8 mouse cellular contexts compared by ENCODE assay signal in genomic region chr14:21983950-21984730, GRCm38 (mm10). TPM values are rescaled to one million over a fixed set of nuclear protein-coding genes. Genes with fewer than 3 reads are reported as not detected.
DNase-seq lines count a peak whose midpoint lies in the region; ATAC-seq and TF ChIP-seq lines count a peak whose summit lies in the region.

No protein-coding gene starts in this region.

- H3K9me3 ChIP-seq in kidney, embryonic 16.5 days (ENCODE audit: low read length), result no peaks in the 10 kb centered on the region
- no peaks in the 10 kb centered on the region for H3K9me3 ChIP-seq in intestine, postnatal 0 days (ENCODE audit: control insufficient read depth)
- no peaks in the 10 kb centered on the region for H3K9me3 ChIP-seq in neural tube, embryonic 14.5 days (ENCODE audit: control insufficient read depth, low read length)

- no peak for DNase-seq in kidney, postnatal 14 days
- no peak for DNase-seq in ovary, postnatal 14 days (ENCODE audit: low spot score)
- no peak for DNase-seq in yolk sac, embryonic 10.5 days (ENCODE audit: low spot score)
- no peak for DNase-seq in cerebellum, postnatal 36 days

- peak overlapping the region; percentile 89 for H3K4me2 ChIP-seq in kidney, embryonic 16.5 days (replicated peaks; ENCODE audit: low read depth, low read length)
- H3K4me2 ChIP-seq in intestine, postnatal 0 days (replicated peaks; ENCODE audit: low read depth), result peak overlapping the region; percentile 95
- peak overlapping the region; percentile 82 for H3K4me2 ChIP-seq in neural tube, embryonic 14.5 days (ENCODE audit: low read depth, low read length)

- H3K27ac ChIP-seq in kidney, embryonic 16.5 days (ENCODE audit: low read length), result peak overlapping the region; percentile 98
- H3K27ac ChIP-seq in embryonic fibroblast, embryonic 13.5 days (ENCODE audit: insufficient read depth, low read length), result peak overlapping the region; percentile 83
- H3K27ac ChIP-seq in intestine, postnatal 0 days (ENCODE audit: low read depth, low read length), result peak overlapping the region; percentile 71; the same call in 1 of the 2 replicates
- peak overlapping the region; percentile 97 for H3K27ac ChIP-seq in neural tube, embryonic 14.5 days (ENCODE audit: low read depth, low read length)

- peaks cover 11% of the 10 kb centered on the region; the same call in 1 of the 2 replicates for H3K4me1 ChIP-seq in kidney, embryonic 16.5 days (ENCODE audit: insufficient read depth, low read length)
- H3K4me1 ChIP-seq in embryonic fibroblast, embryonic 13.5 days (ENCODE audit: control insufficient read depth, insufficient read depth, low read length), result peaks cover 2% of the 10 kb centered on the region; the same call in 1 of the 2 replicates
- no peaks in the 10 kb centered on the region for H3K4me1 ChIP-seq in intestine, postnatal 0 days (replicated peaks; ENCODE audit: control insufficient read depth, insufficient read depth, low read length)
- H3K4me1 ChIP-seq in neural tube, embryonic 14.5 days (ENCODE audit: control insufficient read depth, insufficient read depth, low read length), result peaks cover 14% of the 10 kb centered on the region

- peaks cover 17% of the 10 kb centered on the region for H3K36me3 ChIP-seq in kidney, embryonic 16.5 days (ENCODE audit: insufficient read depth, low read length)
- peaks cover 11% of the 10 kb centered on the region; the same call in 1 of the 2 replicates for H3K36me3 ChIP-seq in intestine, postnatal 0 days (ENCODE audit: control insufficient read depth, insufficient read depth)
- no peaks in the 10 kb centered on the region for H3K36me3 ChIP-seq in neural tube, embryonic 14.5 days (ENCODE audit: control insufficient read depth, insufficient read depth, low read length)

- no peaks in the 10 kb centered on the region for H3K27me3 ChIP-seq in kidney, embryonic 16.5 days (ENCODE audit: insufficient read depth, low read length)
- H3K27me3 ChIP-seq in intestine, postnatal 0 days (replicated peaks; ENCODE audit: control insufficient read depth, insufficient read depth, low read length), result no peaks in the 10 kb centered on the region
- no peaks in the 10 kb centered on the region for H3K27me3 ChIP-seq in neural tube, embryonic 14.5 days (ENCODE audit: control insufficient read depth, insufficient read depth, low read length)

- TF ChIP-seq CTCF in embryonic fibroblast, embryonic 13.5 days (IDR thresholded peaks at IDR 0.05; ENCODE audit: borderline replicate concordance, insufficient read depth, low read length), result no peak
- no peak for TF ChIP-seq CTCF in intestine, postnatal 0 days (IDR thresholded peaks at IDR 0.05; ENCODE audit: low read depth)

- 5% methylated on average over 18 of the region's 18 CpGs for WGBS in kidney, embryonic 16.5 days
- 19% methylated on average over 18 of the region's 18 CpGs for WGBS in intestine, postnatal 0 days
- 3% methylated on average over 18 of the region's 18 CpGs for WGBS in neural tube, embryonic 14.5 days

- peak overlapping the region; percentile 78 for H3K4me3 ChIP-seq in kidney, embryonic 16.5 days (ENCODE audit: low read length)
- peak overlapping the region; percentile 84 for H3K4me3 ChIP-seq in embryonic fibroblast, embryonic 13.5 days (ENCODE audit: insufficient read depth, low read length)
- H3K4me3 ChIP-seq in intestine, postnatal 0 days (ENCODE audit: low read depth, low read length), result peak overlapping the region; percentile 82
- peak overlapping the region; percentile 84 for H3K4me3 ChIP-seq in neural tube, embryonic 14.5 days (ENCODE audit: low read depth, low read length)

- no peak for TF ChIP-seq POLR2A in embryonic fibroblast, embryonic 13.5 days (IDR thresholded peaks at IDR 0.05; ENCODE audit: low read depth, low read length)

- peak overlapping the region; percentile 93 for H3K9ac ChIP-seq in kidney, embryonic 16.5 days (replicated peaks; ENCODE audit: low read length)
- H3K9ac ChIP-seq in intestine, postnatal 0 days (ENCODE audit: low read depth, low read length), result peak overlapping the region; percentile 90
- H3K9ac ChIP-seq in neural tube, embryonic 14.5 days (replicated peaks; ENCODE audit: low read depth, low read length), result peak overlapping the region; percentile 84

- no peak for ATAC-seq in kidney, embryonic 16.5 days (ENCODE audit: low FRiP score, low TSS enrichment)
- ATAC-seq in intestine, postnatal 0 days, result no peak
- ATAC-seq in neural tube, embryonic 14.5 days (ENCODE audit: low read depth), result no peak

RNA-seq across cellular contexts. Expression of gene Zfp503, which starts 5.3 kb away (rescaled TPM):
- 24.6 and 27.5 TPM in 2 replicates for polyA plus RNA-seq in kidney, embryonic 16.5 days (2015; fragmentation: Nextera tagmentation; extraction: Ambion mirVana)
- 29.8 and 34.4 TPM in 2 replicates for polyA plus RNA-seq in embryonic fibroblast, embryonic 13.5 days (2011; ENCODE audit: insufficient read length, low read depth, missing spikeins)
- 5.7 and 6.5 TPM in 2 replicates for polyA plus RNA-seq in intestine, postnatal 0 days (2015; fragmentation: Nextera tagmentation; extraction: Ambion mirVana)
- 7.0 TPM in 2 replicates for polyA plus RNA-seq in neural tube, embryonic 14.5 days (2014; fragmentation: Nextera tagmentation; extraction: Ambion mirVana)

RNA-seq across cellular contexts. Expression of gene Lrmda, which starts 35.4 kb away (rescaled TPM):
- 0.45 and 0.76 TPM in 2 replicates for polyA plus RNA-seq in kidney, embryonic 16.5 days (2015; fragmentation: Nextera tagmentation; extraction: Ambion mirVana)
- polyA plus RNA-seq in embryonic fibroblast, embryonic 13.5 days (2011; ENCODE audit: insufficient read length, low read depth, missing spikeins), result 0.63 TPM in 1 of 2 replicates, not detected in the other
- 0.73 and 1.8 TPM in 2 replicates for polyA plus RNA-seq in intestine, postnatal 0 days (2015; fragmentation: Nextera tagmentation; extraction: Ambion mirVana)
- polyA plus RNA-seq in neural tube, embryonic 14.5 days (2014; fragmentation: Nextera tagmentation; extraction: Ambion mirVana), result 0.28 and 0.35 TPM in 2 replicates
